Comparison of ENCODE assay signal across 18 mouse cellular contexts in the genomic region with DNA sequence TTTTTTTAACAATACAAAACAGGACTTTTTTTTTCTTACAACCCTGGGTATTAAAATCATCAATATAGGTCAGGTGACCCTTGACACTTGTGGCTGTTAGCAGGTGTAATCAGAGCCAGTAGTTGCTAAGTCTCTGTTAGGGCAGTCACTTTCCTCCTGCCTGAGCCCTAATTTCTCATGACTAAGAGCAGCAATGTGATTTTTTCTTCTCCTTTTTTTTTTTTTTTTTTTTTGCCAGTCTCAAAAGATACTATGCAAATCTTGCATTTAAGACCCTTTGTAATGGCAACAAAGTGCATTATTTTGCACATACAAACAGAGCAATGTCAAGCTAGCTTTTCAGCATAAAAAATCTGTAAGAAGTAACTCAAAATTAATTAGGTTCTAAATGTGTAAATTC. TPM values are rescaled to one million over a fixed set of nuclear protein-coding genes. Genes with fewer than 3 reads are reported as not detected.
DNase-seq lines count a peak whose midpoint lies in the region; TF ChIP-seq lines count a peak whose summit lies in the region.
"Had no signal": no experiment of that assay in that cellular context is flagged by ENCODE, and none has a peak within 500 bp of the region (broad histone marks: within the 10 kb centered on the region; RNA-seq: fewer than 3 reads in every experiment).

No protein-coding gene starts in this region.

- 0 out of 2 replicates have a peak overlapping the region, but pooled peaks have one; percentile 15 for H3K27ac ChIP-seq in layer of hippocampus, adult 2 months
- H3K27ac ChIP-seq in CH12.LX (ENCODE audit: insufficient read depth, low read depth): no peak overlapping the region
- H3K27ac ChIP-seq in bone marrow macrophage, adult 2 months (ENCODE audit: insufficient read depth, low read depth, low read length): 0 out of 2 replicates have a peak overlapping the region, but pooled peaks have one; percentile 29
- H3K27ac ChIP-seq: embryonic facial prominence, embryonic 12.5 days had no signal

- TF ChIP-seq RAD21 in CH12.LX (IDR thresholded peaks at IDR 0.05; ENCODE audit: low read depth, low read length): no peak

- H3K36me3 ChIP-seq in CH12.LX (replicated peaks in 1 of 2; ENCODE audit: control insufficient read depth in 1 of 2, insufficient read depth in 1 of 2, low read length in 1 of 2): peaks cover 2 to 13% of the 10 kb centered on the region in 2 experiments

- dilution Hi-C loops in CH12.LX (cut with MboI; ENCODE audit: extremely low pct_ligation_motif_present, extremely low pct_unique_long_range_greater_than_20kb, low sequenced_read_pairs): no loop called here

- no peak overlapping the region for H3K9ac ChIP-seq in CH12.LX (ENCODE audit: insufficient read depth, low read depth)
- H3K9ac ChIP-seq: hindbrain, embryonic 12.5 days had no signal

- H3K4me1 ChIP-seq in CH12.LX (ENCODE audit: control insufficient read depth in 1 of 2, insufficient read depth in 2 of 2): peaks cover 0 to 41% of the 10 kb centered on the region in 2 experiments; a peak in 2 of 4 replicates
- H3K4me1 ChIP-seq in bone marrow macrophage, adult 2 months (ENCODE audit: control insufficient read depth, insufficient read depth, low read length): peaks cover 22% of the 10 kb centered on the region
- H3K4me1 ChIP-seq: embryonic facial prominence, embryonic 12.5 days had no signal

- no peak overlapping the region for H3K4me2 ChIP-seq in CH12.LX (ENCODE audit: insufficient read depth, low read depth, poor library complexity, severe bottlenecking)

- in situ Hi-C loops in CH12.LX (cut with MboI; ENCODE audit: low pct_ligation_motif_present, low pct_unique_long_range_greater_than_20kb, low sequenced_read_pairs): loop anchor here (10.0 to 25.0 kb wide), 2 partner anchors 182 to 191 kb away; a partner anchor contains a TSS

- no peaks in the 10 kb centered on the region for H3K9me3 ChIP-seq in CH12.LX (replicated peaks; ENCODE audit: low read length)
- H3K9me3 ChIP-seq: embryonic facial prominence, embryonic 12.5 days; forebrain, embryonic 15.5 days; heart, embryonic 10.5 days; hindbrain, embryonic 12.5 days had no signal

- no peaks in the 10 kb centered on the region for H3K27me3 ChIP-seq in CH12.LX (replicated peaks)
- H3K27me3 ChIP-seq: embryonic facial prominence, embryonic 12.5 days; forebrain, embryonic 15.5 days; hindbrain, embryonic 12.5 days had no signal

- no peak for TF ChIP-seq CTCF in layer of hippocampus, adult 2 months (conservative IDR thresholded peaks at IDR 0.05)
- TF ChIP-seq CTCF in CH12.LX (conservative IDR thresholded peaks at IDR 0.05 in 1 of 2, IDR thresholded peaks at IDR 0.05 in 1 of 2; ENCODE audit: low read depth in 2 of 2, low read length in 2 of 2): no peak
- no peak for TF ChIP-seq CTCF in bone marrow macrophage, adult 2 months (IDR thresholded peaks at IDR 0.05; ENCODE audit: low read depth, low read length)

- no peak for TF ChIP-seq POLR2A in CH12.LX (IDR thresholded peaks at IDR 0.05; ENCODE audit: low read depth, low read length)
- TF ChIP-seq POLR2A in bone marrow macrophage, adult 2 months (IDR thresholded peaks at IDR 0.05; ENCODE audit: borderline replicate concordance, low read depth, low read length): no peak

- no peak overlapping the region for H3K4me3 ChIP-seq in layer of hippocampus, adult 2 months
- H3K4me3 ChIP-seq in CH12.LX (replicated peaks in 1 of 3; ENCODE audit: low read depth in 2 of 3, low read length in 2 of 3, poor library complexity in 1 of 3): no peak overlapping the region
- no peak overlapping the region for H3K4me3 ChIP-seq in bone marrow macrophage, adult 2 months (ENCODE audit: insufficient read depth, low read length)

- no peaks in the 10 kb centered on the region for H3K79me2 ChIP-seq in CH12.LX (replicated peaks; ENCODE audit: control insufficient read depth, extremely low read depth, insufficient read depth, poor library complexity, severe bottlenecking)

- TF ChIP-seq EP300 in CH12.LX (IDR thresholded peaks at IDR 0.05; ENCODE audit: low read length): no peak

- no peak for DNase-seq in layer of hippocampus, adult 2 months (ENCODE audit: low spot score in 2 of 2)
- no peak for DNase-seq in layer of hippocampus, postnatal 14 days (ENCODE audit: low spot score in 2 of 2)
- DNase-seq in CH12.LX (ENCODE audit: extremely low read depth): no peak
- DNase-seq in cerebellum, postnatal 36 days: no peak
- no peak for DNase-seq in B cell, adult 2 months
- DNase-seq in kidney, postnatal 4 days: no peak
- DNase-seq: adrenal gland, postnatal 25 days; cerebellum, adult 11 months; cerebellum, postnatal 14 days; gastrocnemius, postnatal 25 days; heart, postnatal 10 days; heart, postnatal 4 days; kidney, adult 11 months had no signal

TF ChIP-seq in CH12.LX, 34 proteins besides CTCF, POLR2A, EP300 and RAD21:
- TF ChIP-seq MAFK (IDR thresholded peaks at IDR 0.05; ENCODE audit: insufficient replicate concordance, low read length) (no peak), ZNF384 (IDR thresholded peaks at IDR 0.05; ENCODE audit: low read depth, low read length) (peak; percentile 57; the same call in 1 of the 2 replicates)

RNA-seq across cellular contexts. Expression of a gene that starts 1.7 kb away (rescaled TPM):
- 10 to 100 TPM; 32.2 to 39.6 TPM for total RNA-seq in layer of hippocampus, adult 2 months (2021)
- total RNA-seq in layer of hippocampus, postnatal 14 days (2021): 10 to 100 TPM; 34.8 to 42.8 TPM
- total RNA-seq in CH12.LX (2012; rRNA removed) (3.2 and 3.4 TPM in 2 replicates), CH12.LX (2014; rRNA removed) (10.8 and 11.0 TPM in 2 replicates)
- 13.1 and 14.7 TPM in 2 replicates for polyA plus RNA-seq in CH12.LX (2012; ENCODE audit: insufficient read length, low read depth)
- polyA plus RNA-seq in bone marrow macrophage, adult 2 months (2012; ENCODE audit: insufficient read depth, insufficient read length, missing spikeins): 180 and 194 TPM in 2 replicates
